Mouse (Mus musculus) brown adipose tissue, adult 24 weeks (tissue): ENCODE data around the gene Prpf4. TPM values are rescaled to one million over a fixed set of nuclear protein-coding genes. Genes with fewer than 3 reads are reported as not detected.
A peak's percentile ranks its signal among the peaks of the same experiment; 100 is the strongest.

Source experiments
- H3K27ac ChIP-seq: fragments of 200-500 bp; replicated peaks from 2 replicates; pipeline ENCODE4 v1.5.1; 2012; ENCODE audit warnings: low read depth, mild to moderate bottlenecking, low read length
- H3K4me1 ChIP-seq: fragments of 200-500 bp; 2 replicates; pipeline ENCODE4 v1.6.1; 2012; ENCODE audit warnings: low read length, mixed read lengths; ENCODE audit not compliant: control insufficient read depth, insufficient read depth, insufficient read length
- H3K4me3 ChIP-seq: fragments of 200-500 bp; 2 replicates; pipeline ENCODE4 v1.5.1; 2012; ENCODE audit warnings: low read depth, mild to moderate bottlenecking, low read length, moderate library complexity; ENCODE audit not compliant: insufficient read depth
- polyA plus RNA-seq: library from polyadenylated mRNA; stranded (reverse); fragments of >200 nt; gene quantifications from 2 replicates; pipeline ENCODE4 v1.2.4, GENCODE M21; 2012; ENCODE audit not compliant: missing spikeins, insufficient read depth, insufficient read length

Gene Prpf4
- polyA plus RNA-seq, 1 experiment, result 5.4 TPM

- Histone ChIP-seq H3K27ac (peak overlapping the region; percentile 82), H3K4me1 (peaks cover 13% of the 10 kb centered on the region), H3K4me3 (peak overlapping the region; percentile 84)
These were observed 641 bp upstream of the Prpf4 start for GRCm38 (mm10) chr4:62407730-62408582.

GRCm38 (mm10) chr4:62409615-62410014 lies 1.0 kb downstream of the Prpf4 start:
- Histone ChIP-seq H3K4me1 (peaks cover 12% of the 10 kb centered on the region), H3K4me3 (peak overlapping the region; percentile 93), H3K27ac (peak overlapping the region; percentile 89)

GRCm38 (mm10) chr4:62410325-62410724 lies 1.7 kb downstream of the Prpf4 start:
- no peak overlapping the region for H3K4me3 ChIP-seq
- no peak overlapping the region for H3K27ac ChIP-seq
- H3K4me1 ChIP-seq, result peaks cover 9% of the 10 kb centered on the region; the same call in 1 of the 2 replicates

- peaks cover 6% of the 10 kb centered on the region; the same call in 1 of the 2 replicates for H3K4me1 ChIP-seq
- H3K27ac ChIP-seq, result no peak overlapping the region
- H3K4me3 ChIP-seq, result no peak overlapping the region
These were observed 3.0 kb downstream of the Prpf4 start for GRCm38 (mm10) chr4:62411606-62412005.

GRCm38 (mm10) chr4:62418448-62418847 lies 9.9 kb downstream of the Prpf4 start:
- H3K4me1 ChIP-seq, result no peaks in the 10 kb centered on the region
- no peak overlapping the region for H3K27ac ChIP-seq
- no peak overlapping the region for H3K4me3 ChIP-seq

GRCm38 (mm10) chr4:62419091-62419490 lies 10.5 kb downstream of the Prpf4 start:
- Histone ChIP-seq H3K4me1 (no peaks in the 10 kb centered on the region), H3K27ac (no peak overlapping the region), H3K4me3 (no peak overlapping the region)

- H3K27ac ChIP-seq, result no peak overlapping the region
- H3K4me1 ChIP-seq, result peaks cover 7% of the 10 kb centered on the region; the same call in 1 of the 2 replicates
- no peak overlapping the region for H3K4me3 ChIP-seq
These were observed 17.3 kb downstream of the Prpf4 start for GRCm38 (mm10) chr4:62425891-62426290.

GRCm38 (mm10) chr4:62427978-62428758 lies 19.6 kb downstream of the Prpf4 start:
- Histone ChIP-seq H3K4me3 (no peak overlapping the region), H3K4me1 (peaks cover 7% of the 10 kb centered on the region; the same call in 1 of the 2 replicates), H3K27ac (no peak overlapping the region)

GRCm38 (mm10) chr4:62429616-62430015 lies 21.0 kb downstream of the Prpf4 start:
- no peak overlapping the region for H3K27ac ChIP-seq
- peaks cover 7% of the 10 kb centered on the region; the same call in 1 of the 2 replicates for H3K4me1 ChIP-seq
- no peak overlapping the region for H3K4me3 ChIP-seq

GRCm38 (mm10) chr4:62430678-62431077 lies 22.1 kb downstream of the Prpf4 start:
- no peak overlapping the region for H3K27ac ChIP-seq
- H3K4me3 ChIP-seq, result no peak overlapping the region
- peaks cover 7% of the 10 kb centered on the region; the same call in 1 of the 2 replicates for H3K4me1 ChIP-seq

- Histone ChIP-seq H3K4me1 (0 out of 2 replicates have a peak, but pooled peaks cover 3% of the 10 kb centered on the region), H3K27ac (no peak overlapping the region), H3K4me3 (no peak overlapping the region)
These were observed 22.9 kb downstream of the Prpf4 start for GRCm38 (mm10) chr4:62431522-62431921.

- H3K4me1 ChIP-seq, result no peaks in the 10 kb centered on the region
- no peak overlapping the region for H3K4me3 ChIP-seq
- no peak overlapping the region for H3K27ac ChIP-seq
These were observed 25.6 kb downstream of the Prpf4 start for GRCm38 (mm10) chr4:62433939-62434870.

- Histone ChIP-seq H3K4me1 (no peaks in the 10 kb centered on the region), H3K4me3 (no peak within 1 kb of the TSS), H3K27ac (no peak within 1 kb of the TSS)
These were observed 26.5 kb downstream of the Prpf4 start, which contains the start of gene Rnf183 for GRCm38 (mm10) chr4:62435081-62435480. TSS of gene Rnf183 (minus strand) at chr4:62435252.

- Histone ChIP-seq H3K4me1 (no peaks in the 10 kb centered on the region), H3K27ac (no peak overlapping the region), H3K4me3 (no peak overlapping the region)
These were observed 28.7 kb downstream of the Prpf4 start for GRCm38 (mm10) chr4:62437256-62437778.
